Mouse (Mus musculus) intestine, postnatal 0 days (tissue): ENCODE measurements at regions not wholly inside any gene's neighbourhood (a gene's known extent, or its start where the extent isn't known, plus 50 kb on each side); places are given as distances from the start of the nearest gene placed in this dataset.
A peak's percentile ranks its signal among the peaks of the same experiment; 100 is the strongest.

ENCODE experiments used
- ATAC-seq: fragments of 200-750 bp; cut with Nextera tagmentation; 2 replicates; pipeline ENCODE4 v1.8.0; 2017; ENCODE audit warnings: mild to moderate bottlenecking, moderate TSS enrichment, moderate library complexity
- H3K27ac ChIP-seq: fragments of 300-500 bp; sonication (generic); 2 replicates; pipeline ENCODE4 v1.5.1; 2014; ENCODE audit warnings: mild to moderate bottlenecking, low read depth, low read length, moderate library complexity
- H3K27me3 ChIP-seq: fragments of 300-500 bp; sonication (generic); replicated peaks from 2 replicates; pipeline ENCODE4 v1.6.1; 2014; ENCODE audit warnings: low read length, mixed read lengths; ENCODE audit not compliant: control insufficient read depth, insufficient read depth
- H3K36me3 ChIP-seq: fragments of 300-500 bp; sonication (generic); 2 replicates; pipeline ENCODE4 v1.6.1; 2014; ENCODE audit warnings: mild to moderate bottlenecking, moderate library complexity; ENCODE audit not compliant: control insufficient read depth, insufficient read depth
- H3K4me1 ChIP-seq: fragments of 300-500 bp; sonication (generic); replicated peaks from 2 replicates; pipeline ENCODE4 v1.6.1; 2014; ENCODE audit warnings: antibody characterized with exemption, low read length, mixed read lengths; ENCODE audit not compliant: control insufficient read depth, insufficient read depth
- H3K4me2 ChIP-seq: fragments of 300-500 bp; sonication (generic); replicated peaks from 2 replicates; pipeline ENCODE4 v1.6.1; 2014; ENCODE audit warnings: low read depth, mild to moderate bottlenecking, moderate library complexity
- H3K4me3 ChIP-seq: fragments of 300-500 bp; sonication (generic); 2 replicates; pipeline ENCODE4 v1.5.1; 2014; ENCODE audit warnings: low read depth, low read length
- H3K9ac ChIP-seq: fragments of 300-500 bp; sonication (generic); 2 replicates; pipeline ENCODE4 v1.6.1; 2014; ENCODE audit warnings: mild to moderate bottlenecking, low read depth, low read length
- H3K9me3 ChIP-seq: fragments of 300-500 bp; sonication (generic); 2 replicates; pipeline ENCODE4 v1.6.1; 2016; ENCODE audit warnings: mixed run types; ENCODE audit not compliant: control insufficient read depth
- CTCF ChIP-seq: sonication (generic); IDR thresholded peaks from 2 replicates; pipeline ENCODE4 v1.5.1; 2016; ENCODE audit warnings: low read depth, mild to moderate bottlenecking, control low read depth, antibody characterized with exemption, moderate library complexity
- WGBS: fragments of 180-500 bp; shearing (Covaris S2); extraction: QIAGEN DNeasy Blood & Tissue Kit; methylation state at CpG from one replicate; pipeline ENCODE4 v1.1.7; 2014; 5-methylcytosine and 5-hydroxymethylcytosine counted together

- 84% methylated on average over 5 of the region's 5 CpGs for WGBS
- Histone ChIP-seq H3K27ac (no peak overlapping the region), H3K9me3 (0 out of 2 replicates have a peak, but pooled peaks cover 7% of the 10 kb centered on the region), H3K4me3 (no peak overlapping the region), H3K4me1 (no peaks in the 10 kb centered on the region), H3K4me2 (no peak overlapping the region), H3K27me3 (no peaks in the 10 kb centered on the region), H3K9ac (no peak overlapping the region), H3K36me3 (no peaks in the 10 kb centered on the region)
- no peak for ATAC-seq
- peak; percentile 28 for TF ChIP-seq CTCF
Measured at GRCm38 (mm10) chr12:82520840-82521239, 67.3 kb upstream of the Rgs6 start.

- H3K27me3 ChIP-seq, result no peaks in the 10 kb centered on the region
- H3K4me3 ChIP-seq, result no peak overlapping the region
- 82% methylated on average over 4 of the region's 4 CpGs for WGBS
- ATAC-seq, result no peak
- no peaks in the 10 kb centered on the region for H3K4me1 ChIP-seq
- no peaks in the 10 kb centered on the region for H3K9me3 ChIP-seq
- H3K27ac ChIP-seq, result no peak overlapping the region
- no peaks in the 10 kb centered on the region for H3K36me3 ChIP-seq
- TF ChIP-seq CTCF, result no peak
- H3K4me2 ChIP-seq, result no peak overlapping the region
- H3K9ac ChIP-seq, result no peak overlapping the region
Measured at GRCm38 (mm10) chr12:82524987-82525386, 63.1 kb upstream of the Rgs6 start.
